Mouse (Mus musculus) hindlimb bud, embryonic 11.5 days (tissue): Measurements from ENCODE around the gene Rab9.

Experiments
- DNase-seq: peaks from one replicate; pipeline ENCODE4 v3.0.0-alpha.2; 2012; ENCODE audit warnings: low read depth, low spot score; ENCODE audit errors: extremely low spot score

Rab9 gene

GRCm38 (mm10) chrX:166454331-166454730, 25.3 kb downstream of the Rab9 start:
- no peak for DNase-seq

DNA sequence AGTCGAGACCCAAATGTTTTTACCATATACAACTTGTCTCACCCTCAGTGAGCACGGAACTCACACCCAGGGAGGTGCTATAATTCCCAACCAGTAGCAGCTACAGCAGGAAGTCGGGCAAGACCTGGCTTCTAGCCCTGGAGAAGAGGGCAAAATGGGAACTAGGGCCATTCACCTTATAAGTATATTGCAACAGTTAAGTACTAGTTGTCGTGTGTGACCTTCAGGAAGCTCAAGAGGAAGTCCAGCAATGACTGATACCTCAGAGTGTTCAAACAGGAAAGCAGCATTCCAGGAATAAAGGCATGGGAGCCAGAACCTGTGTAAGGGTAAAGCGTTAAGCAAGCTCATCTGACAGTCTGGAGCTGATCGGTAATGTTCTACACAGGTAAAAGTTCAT, 26.1 kb downstream of the Rab9 start:
- no peak for DNase-seq

DNA sequence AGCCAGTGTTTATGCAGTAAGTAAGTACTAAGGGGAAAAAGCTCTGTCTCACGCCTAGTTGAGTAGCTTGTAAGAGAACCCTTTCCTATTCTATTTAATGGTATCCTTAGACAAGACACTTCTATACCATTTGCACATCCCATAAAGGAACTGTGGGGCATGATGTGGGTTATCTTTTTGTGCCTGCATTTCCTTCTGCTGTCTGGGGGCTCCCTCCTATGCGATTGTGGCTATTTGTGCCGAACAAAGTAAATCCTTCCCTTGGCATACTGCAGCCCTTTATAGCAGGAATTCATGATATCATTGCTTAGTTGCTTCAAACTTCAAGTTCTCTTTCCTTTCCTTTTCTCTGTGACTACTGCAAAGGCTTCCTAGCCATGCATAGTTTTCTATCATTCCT, 35.1 kb downstream of the Rab9 start:
- DNase-seq = no peak

GRCm38 (mm10) chrX:166440616-166441063, 39.0 kb downstream of the Rab9 start, which contains the start of gene Ofd1:
Gene Ofd1, minus strand, starts transcription at chrX:166440704.
- DNase-seq = peak; percentile 79

DNA sequence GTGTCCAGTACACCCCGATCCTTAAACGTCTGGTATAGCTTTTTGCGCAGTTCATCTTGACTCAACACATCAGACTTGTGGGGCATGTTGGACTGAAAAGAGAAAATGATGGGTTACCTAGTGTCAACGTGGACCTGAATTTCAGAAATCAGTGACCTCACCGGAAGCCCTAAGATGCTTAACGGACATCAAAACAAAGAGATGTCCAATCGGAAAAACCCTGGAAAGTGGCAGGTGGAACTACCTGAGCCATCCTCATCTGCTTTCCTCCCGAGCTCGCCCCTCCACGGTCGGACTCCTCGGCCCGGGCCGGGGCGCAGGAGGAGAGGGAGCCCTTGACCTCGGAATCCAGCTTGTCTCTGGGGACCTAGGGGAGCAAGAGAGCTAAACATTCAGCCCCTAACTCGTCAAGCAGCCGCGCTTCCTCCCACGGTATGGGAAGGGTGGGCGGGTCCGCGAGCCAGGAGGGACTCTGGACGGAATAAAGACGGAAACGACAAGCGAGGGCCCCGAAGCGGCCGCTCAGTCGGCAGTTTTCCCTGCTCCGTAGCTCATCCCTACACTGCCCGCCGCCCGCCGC, 39.5 kb downstream of the Rab9 start, which contains the start of gene Trappc2:
Trappc2 (plus strand) TSS at position 539 of the 580 bp plus-strand sequence.
- DNase-seq = no peak

DNA sequence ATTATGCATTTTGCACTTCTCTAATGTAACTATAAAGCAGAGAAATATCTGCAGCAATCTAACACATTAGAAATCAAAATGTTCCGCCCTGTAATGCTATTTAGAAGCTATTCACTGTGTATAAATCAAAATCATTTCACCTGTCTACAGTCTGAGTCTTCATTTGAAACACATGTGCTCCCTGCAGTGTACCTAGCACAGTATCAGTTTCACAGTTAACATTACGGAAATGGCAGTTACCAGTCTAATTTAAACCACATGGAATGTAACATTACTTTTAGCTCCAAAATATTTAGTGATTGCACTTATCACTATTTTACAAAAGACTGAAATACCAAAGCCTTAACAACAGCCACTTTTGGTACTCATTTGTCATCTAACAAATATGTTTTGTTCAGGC, 44.9 kb downstream of the Rab9 start:
- DNase-seq = peak; percentile 64

- DNase-seq = no peak
Observed at GRCm38 (mm10) chrX:166416196-166416595, 63.5 kb downstream of the Rab9 start.

- no peak for DNase-seq
Observed at GRCm38 (mm10) chrX:166407865-166408264, 71.8 kb downstream of the Rab9 start.
